Mouse (Mus musculus) midbrain, embryonic 15.5 days (tissue): ENCODE results near the gene Apod. TPM values are rescaled to one million over a fixed set of nuclear protein-coding genes. Genes with fewer than 3 reads are reported as not detected.

Source experiments
- ATAC-seq: fragments of 200-750 bp; cut with Nextera tagmentation; replicated peaks from 2 replicates; pipeline ENCODE4 v1.8.0; 2017; ENCODE audit warnings: moderate TSS enrichment
- H3K27ac ChIP-seq: fragments of 300-500 bp; sonication (generic); 2 replicates; pipeline ENCODE4 v1.5.1; 2015; ENCODE audit warnings: mild to moderate bottlenecking, inconsistent platforms
- H3K27me3 ChIP-seq: fragments of 300-500 bp; sonication (generic); replicated peaks from 2 replicates; pipeline ENCODE4 v1.6.1; 2015; ENCODE audit warnings: inconsistent platforms
- H3K36me3 ChIP-seq: fragments of 300-500 bp; sonication (generic); replicated peaks from 2 replicates; pipeline ENCODE4 v1.6.1; 2015; ENCODE audit warnings: inconsistent platforms
- H3K4me1 ChIP-seq: fragments of 300-500 bp; sonication (generic); 2 replicates; pipeline ENCODE4 v1.6.1; 2015; ENCODE audit warnings: inconsistent platforms
- H3K4me2 ChIP-seq: fragments of 300-500 bp; sonication (generic); 2 replicates; pipeline ENCODE4 v1.6.1; 2015; ENCODE audit warnings: inconsistent platforms, mild to moderate bottlenecking, moderate library complexity
- H3K4me3 ChIP-seq: fragments of 300-500 bp; sonication (generic); 2 replicates; pipeline ENCODE4 v1.5.1; 2015; ENCODE audit warnings: mild to moderate bottlenecking, inconsistent platforms
- H3K9ac ChIP-seq: fragments of 300-500 bp; sonication (generic); 2 replicates; pipeline ENCODE4 v1.6.1; 2015; ENCODE audit warnings: mild to moderate bottlenecking, inconsistent platforms
- H3K9me3 ChIP-seq: fragments of 300-500 bp; sonication (generic); 2 replicates; pipeline ENCODE4 v1.6.1; 2016; ENCODE audit warnings: inconsistent platforms
- WGBS: fragments of 180-500 bp; shearing (Covaris S2); methylation state at CpG from one replicate; pipeline ENCODE4 v1.1.7; 2015; ENCODE audit warnings: mixed read lengths; 5-methylcytosine and 5-hydroxymethylcytosine counted together
- polyA plus RNA-seq: library from polyadenylated mRNA; unstranded; fragments of >200 nt; fragmentation: Nextera tagmentation; extraction: Ambion mirVana; gene quantifications from 2 replicates; pipeline ENCODE4 v1.2.1, GENCODE M21; 2015

The Apod gene
- polyA plus RNA-seq: 93.2 and 105 TPM in 2 replicates

- Histone ChIP-seq H3K36me3 (no peaks in the 10 kb centered on the region), H3K27me3 (no peaks in the 10 kb centered on the region), H3K4me1 (peaks cover 3% of the 10 kb centered on the region; the same call in 1 of the 2 replicates), H3K27ac (no peak within 1 kb of the TSS; the same call in 1 of the 2 replicates), H3K9me3 (no peaks in the 10 kb centered on the region), H3K4me2 (no peak within 1 kb of the TSS), H3K9ac (no peak within 1 kb of the TSS), H3K4me3 (no peak within 1 kb of the TSS)
- ATAC-seq: no peak
- WGBS: 47% methylated on average over 9 of the region's 9 CpGs
These were observed at the start of gene Apod for GRCm38 (mm10) chr16:31314497-31315233. Apod (minus strand) TSS chr16:31314808.

- no peak for ATAC-seq
- WGBS: 78% methylated on average over 11 of the region's 11 CpGs
- Histone ChIP-seq H3K4me1 (no peaks in the 10 kb centered on the region), H3K9ac (no peak overlapping the region), H3K27me3 (0 out of 2 replicates have a peak, but pooled peaks cover 3% of the 10 kb centered on the region), H3K4me2 (no peak overlapping the region), H3K36me3 (no peaks in the 10 kb centered on the region), H3K4me3 (no peak overlapping the region), H3K27ac (no peak overlapping the region), H3K9me3 (no peaks in the 10 kb centered on the region)
These were observed 49.3 kb upstream of the Apod start for GRCm38 (mm10) chr16:31363685-31364436.

GRCm38 (mm10) chr16:31359542-31359941 is 44.9 kb upstream of the Apod start:
- WGBS: 68% methylated on average over 5 of the region's 5 CpGs
- H3K9ac ChIP-seq: no peak overlapping the region
- H3K4me2 ChIP-seq: no peak overlapping the region
- ATAC-seq: no peak
- H3K9me3 ChIP-seq: no peaks in the 10 kb centered on the region
- no peaks in the 10 kb centered on the region for H3K4me1 ChIP-seq
- 0 out of 2 replicates have a peak, but pooled peaks cover 3% of the 10 kb centered on the region for H3K27me3 ChIP-seq
- no peaks in the 10 kb centered on the region for H3K36me3 ChIP-seq
- H3K4me3 ChIP-seq: no peak overlapping the region
- H3K27ac ChIP-seq: no peak overlapping the region

DNA sequence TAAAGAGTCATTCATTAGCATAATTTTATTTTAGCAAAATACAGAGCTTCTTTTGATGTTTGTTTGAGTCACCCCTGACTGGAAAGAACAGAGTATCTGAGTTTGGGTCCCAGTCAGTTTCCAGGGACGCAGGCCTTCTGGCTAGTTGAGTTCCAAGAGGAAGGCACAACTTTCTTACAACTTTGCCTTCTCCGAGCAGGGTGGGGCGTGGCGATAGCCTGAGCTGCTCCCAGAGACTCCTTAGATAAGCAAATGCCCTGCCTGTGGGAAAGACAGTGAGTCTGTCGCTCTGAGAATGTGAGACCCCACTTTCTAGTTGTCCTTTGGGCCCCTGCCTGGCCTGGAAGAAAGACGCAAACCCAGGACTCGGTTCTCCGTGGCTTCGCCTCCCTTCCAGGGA is 44.4 kb upstream of the Apod start:
- H3K27ac ChIP-seq: no peak overlapping the region

DNA sequence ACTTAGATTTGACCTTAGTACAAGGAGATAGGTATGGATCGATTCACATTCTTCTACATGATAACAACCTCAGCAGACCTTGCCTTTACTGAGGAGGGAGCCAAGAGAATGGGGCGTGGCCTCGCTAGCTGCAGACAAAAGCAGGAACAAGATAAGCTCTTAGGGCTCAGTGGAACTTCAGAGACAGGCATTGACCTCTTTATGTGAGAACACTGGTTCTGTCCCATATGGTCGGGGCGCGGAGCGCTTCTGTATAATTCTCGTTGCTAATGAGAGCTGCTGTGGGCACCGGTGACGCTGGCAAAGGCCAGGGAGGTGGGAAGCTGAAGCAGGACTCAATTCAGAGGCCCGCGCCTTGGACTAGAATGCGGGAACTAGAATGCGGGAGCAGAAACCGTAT is 44.0 kb upstream of the Apod start:
- no peaks in the 10 kb centered on the region for H3K36me3 ChIP-seq
- H3K27me3 ChIP-seq: 0 out of 2 replicates have a peak, but pooled peaks cover 3% of the 10 kb centered on the region
- no peaks in the 10 kb centered on the region for H3K9me3 ChIP-seq
- WGBS: 31% methylated on average over 15 of the region's 15 CpGs
- H3K9ac ChIP-seq: no peak overlapping the region
- H3K4me2 ChIP-seq: no peak overlapping the region
- H3K4me1 ChIP-seq: no peaks in the 10 kb centered on the region
- no peak for ATAC-seq
- no peak overlapping the region for H3K4me3 ChIP-seq
- no peak overlapping the region for H3K27ac ChIP-seq

More for the DNA sequence above, 44.4 kb upstream of the Apod start:
- Histone ChIP-seq H3K27me3 (0 out of 2 replicates have a peak, but pooled peaks cover 3% of the 10 kb centered on the region), H3K36me3 (no peaks in the 10 kb centered on the region), H3K4me2 (no peak overlapping the region), H3K4me1 (no peaks in the 10 kb centered on the region), H3K9ac (no peak overlapping the region), H3K9me3 (no peaks in the 10 kb centered on the region), H3K4me3 (no peak overlapping the region)
- ATAC-seq: no peak
- 34% methylated on average over 9 of the region's 9 CpGs for WGBS

GRCm38 (mm10) chr16:31355882-31356281 is 41.3 kb upstream of the Apod start:
- Histone ChIP-seq H3K4me3 (no peak overlapping the region), H3K36me3 (no peaks in the 10 kb centered on the region), H3K27ac (no peak overlapping the region), H3K27me3 (0 out of 2 replicates have a peak, but pooled peaks cover 3% of the 10 kb centered on the region), H3K4me2 (no peak overlapping the region), H3K4me1 (no peaks in the 10 kb centered on the region), H3K9ac (no peak overlapping the region), H3K9me3 (no peaks in the 10 kb centered on the region)
- 67% methylated on average over 6 of the region's 6 CpGs for WGBS
- ATAC-seq: no peak

- H3K4me3 ChIP-seq: no peak overlapping the region
- H3K27me3 ChIP-seq: 0 out of 2 replicates have a peak, but pooled peaks cover 1% of the 10 kb centered on the region
- no peaks in the 10 kb centered on the region for H3K4me1 ChIP-seq
- 28% methylated on average over 17 of the region's 17 CpGs for WGBS
- no peak overlapping the region for H3K27ac ChIP-seq
- no peaks in the 10 kb centered on the region for H3K9me3 ChIP-seq
- H3K4me2 ChIP-seq: peak overlapping the region; percentile 25; the same call in 1 of the 2 replicates
- no peaks in the 10 kb centered on the region for H3K36me3 ChIP-seq
- peak; percentile 78 for ATAC-seq
- H3K9ac ChIP-seq: no peak overlapping the region
These were observed 40.0 kb upstream of the Apod start for GRCm38 (mm10) chr16:31354341-31355329.

DNA sequence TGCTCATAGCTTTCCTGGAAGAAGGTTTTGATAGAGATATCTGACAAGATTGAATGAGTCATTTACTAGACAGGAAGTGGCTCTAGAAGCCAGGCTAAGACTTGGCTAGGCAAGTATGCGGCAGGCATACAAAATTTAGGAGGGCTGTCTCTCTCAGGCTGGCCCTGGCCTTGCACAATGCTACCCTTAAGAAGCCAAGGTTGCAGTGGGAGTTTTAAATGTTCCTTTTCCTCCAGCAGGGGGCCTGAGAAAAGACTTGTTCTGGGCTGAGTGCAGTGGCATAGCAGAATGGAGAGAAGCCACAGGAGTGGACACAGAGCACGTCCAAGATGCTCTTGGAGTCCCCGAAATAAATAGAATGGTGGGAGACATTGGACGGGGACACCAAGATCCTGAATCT is 38.4 kb upstream of the Apod start:
- 77% methylated on average over 4 of the region's 4 CpGs for WGBS
- no peak for ATAC-seq
- H3K27me3 ChIP-seq: no peaks in the 10 kb centered on the region

DNA sequence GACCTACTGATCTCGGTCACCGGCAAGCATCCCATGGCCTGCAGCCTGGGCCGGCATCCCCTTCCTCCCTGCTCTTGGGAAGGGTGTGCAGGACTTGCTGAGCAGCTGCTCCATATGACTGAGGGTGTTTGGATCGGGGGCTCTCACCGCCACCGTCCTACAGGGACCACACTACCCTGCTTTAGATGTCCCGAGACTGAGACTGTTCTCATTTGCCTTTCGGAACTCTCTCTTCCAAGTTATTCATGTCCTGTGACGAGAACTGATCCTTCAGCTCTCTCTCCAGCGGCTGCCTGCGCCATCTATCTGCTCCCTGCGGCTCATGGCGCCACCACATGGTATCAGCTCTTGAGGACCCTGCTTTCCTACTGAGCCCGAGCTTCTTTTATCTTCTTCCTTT is 33.0 kb upstream of the Apod start:
- no peaks in the 10 kb centered on the region for H3K36me3 ChIP-seq
- H3K9me3 ChIP-seq: no peaks in the 10 kb centered on the region
- peak overlapping the region; percentile 42 for H3K4me2 ChIP-seq
- 9% methylated on average over 14 of the region's 14 CpGs for WGBS
- H3K9ac ChIP-seq: no peak overlapping the region
- peak overlapping the region; percentile 19; the same call in 1 of the 2 replicates for H3K4me3 ChIP-seq
- peaks cover 7% of the 10 kb centered on the region; the same call in 1 of the 2 replicates for H3K4me1 ChIP-seq
- H3K27me3 ChIP-seq: no peaks in the 10 kb centered on the region
- ATAC-seq: no peak; the same call in 1 of the 2 replicates
- H3K27ac ChIP-seq: no peak overlapping the region

More for the DNA sequence above, 38.4 kb upstream of the Apod start:
- Histone ChIP-seq H3K4me1 (no peaks in the 10 kb centered on the region), H3K36me3 (no peaks in the 10 kb centered on the region), H3K9ac (no peak overlapping the region), H3K4me3 (no peak overlapping the region), H3K4me2 (no peak overlapping the region), H3K27ac (no peak overlapping the region), H3K9me3 (no peaks in the 10 kb centered on the region)

DNA sequence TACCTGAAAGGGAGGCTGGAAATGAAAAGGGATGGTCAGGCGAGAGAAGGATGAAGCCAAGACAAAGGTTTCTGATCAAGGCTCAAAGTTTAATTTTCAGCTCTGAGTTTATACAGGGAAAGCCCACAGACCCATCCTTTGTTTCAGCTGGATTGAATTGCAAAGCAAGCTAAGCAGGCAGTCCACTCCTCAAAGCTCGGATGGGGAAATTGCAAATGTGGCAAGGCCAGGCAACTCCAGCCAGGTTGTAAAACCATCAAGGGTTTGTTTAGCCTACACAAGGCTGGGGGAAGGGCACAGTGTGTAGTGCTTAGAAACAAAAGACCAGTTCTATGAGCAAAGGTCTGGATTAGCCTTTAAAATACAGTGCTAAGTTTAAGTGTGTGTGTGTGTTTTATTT is 28.4 kb upstream of the Apod start:
- WGBS: 24% methylated on average over 2 of the region's 2 CpGs

DNA sequence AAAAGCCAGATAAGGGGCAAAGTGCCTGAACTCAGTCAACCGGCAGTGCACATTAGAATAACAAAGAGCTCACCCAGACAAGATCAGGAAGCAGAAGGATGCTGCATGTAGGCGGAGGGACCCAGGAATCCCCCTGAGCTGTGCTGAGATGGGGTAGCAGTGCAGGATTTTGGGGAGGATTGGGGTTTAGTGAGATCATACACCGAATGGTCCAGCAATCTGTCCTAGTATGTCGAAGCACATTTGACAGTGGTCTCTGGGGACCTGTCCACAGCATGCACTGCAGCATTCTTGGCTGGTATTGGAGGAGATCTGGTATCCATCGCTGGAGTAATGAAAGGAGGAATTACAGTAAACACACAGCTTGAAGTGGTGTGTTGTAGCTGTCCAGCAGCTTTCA is 27.9 kb upstream of the Apod start:
- H3K9me3 ChIP-seq: no peaks in the 10 kb centered on the region
- H3K27ac ChIP-seq: no peak overlapping the region
- no peak for ATAC-seq
- no peak overlapping the region for H3K9ac ChIP-seq
- H3K4me1 ChIP-seq: peaks cover 9% of the 10 kb centered on the region; the same call in 1 of the 2 replicates
- H3K36me3 ChIP-seq: no peaks in the 10 kb centered on the region
- no peak overlapping the region for H3K4me3 ChIP-seq
- no peaks in the 10 kb centered on the region for H3K27me3 ChIP-seq
- H3K4me2 ChIP-seq: no peak overlapping the region
- 9% methylated on average over 5 of the region's 5 CpGs for WGBS

More for the DNA sequence above, 28.4 kb upstream of the Apod start:
- Histone ChIP-seq H3K4me3 (no peak overlapping the region), H3K27me3 (no peaks in the 10 kb centered on the region), H3K9ac (no peak overlapping the region), H3K4me2 (no peak overlapping the region), H3K9me3 (no peaks in the 10 kb centered on the region), H3K27ac (no peak overlapping the region), H3K36me3 (no peaks in the 10 kb centered on the region), H3K4me1 (peaks cover 9% of the 10 kb centered on the region; the same call in 1 of the 2 replicates)
- no peak for ATAC-seq
